Mouse (Mus musculus) lung, adult 2 months (tissue): ENCODE data around the gene Atg101.
A peak's percentile ranks its signal among the peaks of the same experiment; 100 is the strongest.

Experiments used
- CTCF ChIP-seq: fragments of 200-500 bp; IDR thresholded peaks from 2 replicates; pipeline ENCODE4 v1.5.1; 2011; ENCODE audit warnings: mild to moderate bottlenecking, low read length, control low read depth; ENCODE audit not compliant: insufficient read depth
- POLR2A ChIP-seq: fragments of 200-500 bp; IDR thresholded peaks from 2 replicates; pipeline ENCODE4 v1.6.1; 2011; ENCODE audit warnings: low read depth, mild to moderate bottlenecking, control low read depth, low read length, borderline replicate concordance; ENCODE audit errors: extremely low read depth

- TF ChIP-seq CTCF, result peak; percentile 64
- TF ChIP-seq POLR2A, result no peak
Observed at GRCm38 (mm10) chr15:101238885-101239511, 45.1 kb upstream of the Atg101 start.
